Mouse (Mus musculus) midbrain, embryonic 15.5 days (tissue): ENCODE data around the gene Lix1l. TPM values are rescaled to one million over a fixed set of nuclear protein-coding genes. Genes with fewer than 3 reads are reported as not detected.

Experiments used
- ATAC-seq: fragments of 200-750 bp; cut with Nextera tagmentation; replicated peaks from 2 replicates; pipeline ENCODE4 v1.8.0; 2017; ENCODE audit warnings: moderate TSS enrichment
- H3K27ac ChIP-seq: fragments of 300-500 bp; sonication (generic); 2 replicates; pipeline ENCODE4 v1.5.1; 2015; ENCODE audit warnings: mild to moderate bottlenecking, inconsistent platforms
- H3K27me3 ChIP-seq: fragments of 300-500 bp; sonication (generic); replicated peaks from 2 replicates; pipeline ENCODE4 v1.6.1; 2015; ENCODE audit warnings: inconsistent platforms
- H3K36me3 ChIP-seq: fragments of 300-500 bp; sonication (generic); replicated peaks from 2 replicates; pipeline ENCODE4 v1.6.1; 2015; ENCODE audit warnings: inconsistent platforms
- H3K4me1 ChIP-seq: fragments of 300-500 bp; sonication (generic); 2 replicates; pipeline ENCODE4 v1.6.1; 2015; ENCODE audit warnings: inconsistent platforms
- H3K4me2 ChIP-seq: fragments of 300-500 bp; sonication (generic); 2 replicates; pipeline ENCODE4 v1.6.1; 2015; ENCODE audit warnings: inconsistent platforms, mild to moderate bottlenecking, moderate library complexity
- H3K4me3 ChIP-seq: fragments of 300-500 bp; sonication (generic); 2 replicates; pipeline ENCODE4 v1.5.1; 2015; ENCODE audit warnings: mild to moderate bottlenecking, inconsistent platforms
- H3K9ac ChIP-seq: fragments of 300-500 bp; sonication (generic); 2 replicates; pipeline ENCODE4 v1.6.1; 2015; ENCODE audit warnings: mild to moderate bottlenecking, inconsistent platforms
- H3K9me3 ChIP-seq: fragments of 300-500 bp; sonication (generic); 2 replicates; pipeline ENCODE4 v1.6.1; 2016; ENCODE audit warnings: inconsistent platforms
- WGBS: fragments of 180-500 bp; shearing (Covaris S2); methylation state at CpG from one replicate; pipeline ENCODE4 v1.1.7; 2015; ENCODE audit warnings: mixed read lengths; 5-methylcytosine and 5-hydroxymethylcytosine counted together
- polyA plus RNA-seq: library from polyadenylated mRNA; unstranded; fragments of >200 nt; fragmentation: Nextera tagmentation; extraction: Ambion mirVana; gene quantifications from 2 replicates; pipeline ENCODE4 v1.2.1, GENCODE M21; 2015

Gene Lix1l
- polyA plus RNA-seq, 1 experiment from 2014 or later, result 3.9 TPM

GRCm38 (mm10) chr3:96623201-96623600, 22.3 kb downstream of the Lix1l start:
- no peak overlapping the region for H3K27ac ChIP-seq
- H3K27me3 ChIP-seq, result no peaks in the 10 kb centered on the region
- H3K9ac ChIP-seq, result no peak overlapping the region
- 95% methylated on average over 4 of the region's 4 CpGs for WGBS
- H3K4me1 ChIP-seq, result no peaks in the 10 kb centered on the region
- H3K9me3 ChIP-seq, result no peaks in the 10 kb centered on the region
- no peak for ATAC-seq
- peaks cover 30% of the 10 kb centered on the region for H3K36me3 ChIP-seq
- no peak overlapping the region for H3K4me2 ChIP-seq
- no peak overlapping the region for H3K4me3 ChIP-seq

GRCm38 (mm10) chr3:96629729-96630600, 29.0 kb downstream of the Lix1l start, which contains the start of gene Rbm8a:
Rbm8a (plus strand) TSS chr3:96629933.
- peak within 1 kb of the TSS; percentile 70 for H3K4me2 ChIP-seq
- under 1% methylated on average over 48 of the region's 48 CpGs for WGBS
- H3K27ac ChIP-seq, result peak within 1 kb of the TSS; percentile 79
- peak; percentile 96 for ATAC-seq
- peaks cover 7% of the 10 kb centered on the region; the same call in 1 of the 2 replicates for H3K36me3 ChIP-seq
- no peaks in the 10 kb centered on the region for H3K27me3 ChIP-seq
- peaks cover 20% of the 10 kb centered on the region for H3K4me1 ChIP-seq
- peak within 1 kb of the TSS; percentile 73 for H3K4me3 ChIP-seq
- H3K9ac ChIP-seq, result peak within 1 kb of the TSS; percentile 64
- no peaks in the 10 kb centered on the region for H3K9me3 ChIP-seq

- Histone ChIP-seq H3K27ac (no peak overlapping the region), H3K9me3 (no peaks in the 10 kb centered on the region), H3K4me2 (no peak overlapping the region), H3K4me3 (no peak overlapping the region), H3K27me3 (no peaks in the 10 kb centered on the region), H3K4me1 (peaks cover 34% of the 10 kb centered on the region), H3K9ac (no peak overlapping the region), H3K36me3 (peaks cover 5% of the 10 kb centered on the region; the same call in 1 of the 2 replicates)
- no peak for ATAC-seq
Observed at GRCm38 (mm10) chr3:96632058-96632457, 31.1 kb downstream of the Lix1l start.

GRCm38 (mm10) chr3:96634015-96634414, 33.1 kb downstream of the Lix1l start:
- Histone ChIP-seq H3K4me2 (no peak overlapping the region), H3K9me3 (no peaks in the 10 kb centered on the region), H3K36me3 (peaks cover 13% of the 10 kb centered on the region), H3K4me3 (no peak overlapping the region), H3K4me1 (peaks cover 37% of the 10 kb centered on the region), H3K9ac (no peak overlapping the region), H3K27ac (no peak overlapping the region), H3K27me3 (no peaks in the 10 kb centered on the region)
- ATAC-seq, result no peak
- WGBS, result 83% methylated on average over 1 of the region's 1 CpGs

- WGBS, result 1% methylated on average over 60 of the region's 60 CpGs
- no peaks in the 10 kb centered on the region for H3K27me3 ChIP-seq
- ATAC-seq, result peak; percentile 88
- H3K4me1 ChIP-seq, result peaks cover 33% of the 10 kb centered on the region
- H3K9me3 ChIP-seq, result no peaks in the 10 kb centered on the region
- H3K9ac ChIP-seq, result peak within 1 kb of the TSS; percentile 91
- H3K27ac ChIP-seq, result peak within 1 kb of the TSS; percentile 85
- peak within 1 kb of the TSS; percentile 91 for H3K4me3 ChIP-seq
- peak within 1 kb of the TSS; percentile 91 for H3K4me2 ChIP-seq
- peaks cover 22% of the 10 kb centered on the region for H3K36me3 ChIP-seq
Observed at GRCm38 (mm10) chr3:96634928-96635879, 34.3 kb downstream of the Lix1l start, which contains the start of the genes Pex11b and Gm42957. Pex11b (plus strand) TSS chr3:96635376. Gm42957 (plus strand) TSS chr3:96635474.

- Histone ChIP-seq H3K27me3 (no peaks in the 10 kb centered on the region), H3K4me2 (peak overlapping the region; percentile 91), H3K4me3 (peak overlapping the region; percentile 91), H3K4me1 (peaks cover 29% of the 10 kb centered on the region), H3K9ac (peak overlapping the region; percentile 91), H3K36me3 (peaks cover 23% of the 10 kb centered on the region), H3K9me3 (no peaks in the 10 kb centered on the region), H3K27ac (peak overlapping the region; percentile 85)
- ATAC-seq, result no peak; the same call in 1 of the 2 replicates
- 10% methylated on average over 15 of the region's 15 CpGs for WGBS
Observed at GRCm38 (mm10) chr3:96635906-96636305, 35.0 kb downstream of the Lix1l start.

- no peak overlapping the region for H3K27ac ChIP-seq
- H3K9me3 ChIP-seq, result no peaks in the 10 kb centered on the region
- no peaks in the 10 kb centered on the region for H3K27me3 ChIP-seq
- H3K4me3 ChIP-seq, result peak overlapping the region; percentile 91
- no peak overlapping the region for H3K9ac ChIP-seq
- peaks cover 23% of the 10 kb centered on the region for H3K36me3 ChIP-seq
- H3K4me1 ChIP-seq, result peaks cover 23% of the 10 kb centered on the region
- no peak for ATAC-seq
- WGBS, result 70% methylated on average over 11 of the region's 11 CpGs
- H3K4me2 ChIP-seq, result peak overlapping the region; percentile 91
Observed at GRCm38 (mm10) chr3:96636448-96636847, 35.5 kb downstream of the Lix1l start.

- H3K4me3 ChIP-seq, result no peak overlapping the region
- no peaks in the 10 kb centered on the region for H3K9me3 ChIP-seq
- H3K27ac ChIP-seq, result no peak overlapping the region
- no peaks in the 10 kb centered on the region for H3K27me3 ChIP-seq
- peaks cover 23% of the 10 kb centered on the region for H3K4me1 ChIP-seq
- ATAC-seq, result no peak
- 70% methylated on average over 1 of the region's 1 CpGs for WGBS
- no peak overlapping the region for H3K9ac ChIP-seq
- H3K4me2 ChIP-seq, result no peak overlapping the region
- H3K36me3 ChIP-seq, result peaks cover 24% of the 10 kb centered on the region
Observed at GRCm38 (mm10) chr3:96639219-96639618, 38.3 kb downstream of the Lix1l start.

- Histone ChIP-seq H3K9ac (no peak within 1 kb of the TSS), H3K4me1 (no peaks in the 10 kb centered on the region), H3K36me3 (peaks cover 14% of the 10 kb centered on the region), H3K4me2 (no peak within 1 kb of the TSS), H3K27ac (no peak within 1 kb of the TSS), H3K27me3 (no peaks in the 10 kb centered on the region), H3K4me3 (no peak within 1 kb of the TSS), H3K9me3 (no peaks in the 10 kb centered on the region)
- ATAC-seq, result no peak
- WGBS, result 63% methylated on average over 7 of the region's 7 CpGs
Observed at GRCm38 (mm10) chr3:96645018-96645649, 44.2 kb downstream of the Lix1l start, which contains the start of gene Itga10. Itga10 (plus strand) TSS chr3:96645584.

GRCm38 (mm10) chr3:96647365-96647764, 46.4 kb downstream of the Lix1l start:
- Histone ChIP-seq H3K27me3 (no peaks in the 10 kb centered on the region), H3K4me1 (no peaks in the 10 kb centered on the region), H3K9ac (no peak overlapping the region), H3K4me3 (no peak overlapping the region), H3K36me3 (peaks cover 12% of the 10 kb centered on the region), H3K4me2 (no peak overlapping the region), H3K27ac (no peak overlapping the region), H3K9me3 (no peaks in the 10 kb centered on the region)
- 83% methylated on average over 3 of the region's 3 CpGs for WGBS
- no peak for ATAC-seq

- H3K4me3 ChIP-seq, result no peak overlapping the region
- H3K4me2 ChIP-seq, result no peak overlapping the region
- ATAC-seq, result no peak
- H3K27ac ChIP-seq, result no peak overlapping the region
- 94% methylated on average over 2 of the region's 2 CpGs for WGBS
- peaks cover 15% of the 10 kb centered on the region; the same call in 1 of the 2 replicates for H3K4me1 ChIP-seq
- H3K36me3 ChIP-seq, result no peaks in the 10 kb centered on the region
- no peak overlapping the region for H3K9ac ChIP-seq
- H3K9me3 ChIP-seq, result no peaks in the 10 kb centered on the region
- no peaks in the 10 kb centered on the region for H3K27me3 ChIP-seq
Observed at GRCm38 (mm10) chr3:96660901-96661300, 60.0 kb downstream of the Lix1l start.
